Mouse (Mus musculus): Measurements from ENCODE around the gene Farp1.

Farp1 gene

GRCm38 (mm10) chr14:121148088-121148785 is 113.2 kb downstream of the Farp1 start:
- DNase-seq = no peak

GRCm38 (mm10) chr14:121149984-121150383 is 115.0 kb downstream of the Farp1 start:
- no peak for DNase-seq

- DNase-seq = no peak
Measured at GRCm38 (mm10) chr14:121151837-121152236, 116.8 kb downstream of the Farp1 start.

GRCm38 (mm10) chr14:121152771-121153170 is 117.8 kb downstream of the Farp1 start:
- no peak for DNase-seq

- no peak for DNase-seq
Measured at GRCm38 (mm10) chr14:121153260-121153659, 118.3 kb downstream of the Farp1 start.

- DNase-seq = no peak
Measured at GRCm38 (mm10) chr14:121155173-121155572, 120.2 kb downstream of the Farp1 start.

- DNase-seq = no peak
Measured at GRCm38 (mm10) chr14:121158616-121159015, 123.6 kb downstream of the Farp1 start.

- no peak for DNase-seq
Measured at GRCm38 (mm10) chr14:121162822-121163221, 127.8 kb downstream of the Farp1 start.

- DNase-seq = peak; percentile 94
Measured at GRCm38 (mm10) chr14:121164866-121165265, 129.9 kb downstream of the Farp1 start.

- DNase-seq = peak; percentile 92
Measured at GRCm38 (mm10) chr14:121165408-121166037, 130.5 kb downstream of the Farp1 start.

GRCm38 (mm10) chr14:121166038-121166436 is 131.0 kb downstream of the Farp1 start:
- DNase-seq = no peak

GRCm38 (mm10) chr14:121168716-121169115 is 133.7 kb downstream of the Farp1 start:
- no peak for DNase-seq

- no peak for DNase-seq
Measured at GRCm38 (mm10) chr14:121170321-121170720, 135.3 kb downstream of the Farp1 start.

- DNase-seq = peak; percentile 95
Measured at GRCm38 (mm10) chr14:121172065-121173036, 137.4 kb downstream of the Farp1 start.

GRCm38 (mm10) chr14:121175385-121175784 is 140.4 kb downstream of the Farp1 start:
- peak; percentile 95 for DNase-seq

GRCm38 (mm10) chr14:121175861-121176260 is 140.9 kb downstream of the Farp1 start:
- no peak for DNase-seq

- DNase-seq = no peak
Measured at GRCm38 (mm10) chr14:121177907-121178306, 142.9 kb downstream of the Farp1 start.

- no peak for DNase-seq
Measured at GRCm38 (mm10) chr14:121180611-121181010, 145.6 kb downstream of the Farp1 start.

- DNase-seq = no peak
Measured at GRCm38 (mm10) chr14:121181798-121182197, 146.8 kb downstream of the Farp1 start.

- no peak for DNase-seq
Measured at GRCm38 (mm10) chr14:121182967-121183366, 148.0 kb downstream of the Farp1 start.

GRCm38 (mm10) chr14:121183414-121184130 is 148.6 kb downstream of the Farp1 start:
- no peak for DNase-seq

GRCm38 (mm10) chr14:121184351-121184750 is 149.4 kb downstream of the Farp1 start:
- DNase-seq = no peak

Data from heart, adult 11 months (tissue).